Mouse (Mus musculus) cerebellum, adult 2 months (tissue): Measurements from ENCODE around the gene Npas3.

Experiments
- CTCF ChIP-seq: fragments of 200-500 bp; IDR thresholded peaks from 2 replicates; pipeline ENCODE4 v1.5.1; 2011; ENCODE audit warnings: low read depth, mild to moderate bottlenecking, control low read depth, low read length, moderate library complexity, borderline replicate concordance; ENCODE audit not compliant: insufficient read depth
- POLR2A ChIP-seq: fragments of 200-500 bp; IDR thresholded peaks from 2 replicates; pipeline ENCODE4 v1.6.1; 2011; ENCODE audit warnings: low read length, control low read depth, borderline replicate concordance; ENCODE audit not compliant: insufficient read depth

DNA sequence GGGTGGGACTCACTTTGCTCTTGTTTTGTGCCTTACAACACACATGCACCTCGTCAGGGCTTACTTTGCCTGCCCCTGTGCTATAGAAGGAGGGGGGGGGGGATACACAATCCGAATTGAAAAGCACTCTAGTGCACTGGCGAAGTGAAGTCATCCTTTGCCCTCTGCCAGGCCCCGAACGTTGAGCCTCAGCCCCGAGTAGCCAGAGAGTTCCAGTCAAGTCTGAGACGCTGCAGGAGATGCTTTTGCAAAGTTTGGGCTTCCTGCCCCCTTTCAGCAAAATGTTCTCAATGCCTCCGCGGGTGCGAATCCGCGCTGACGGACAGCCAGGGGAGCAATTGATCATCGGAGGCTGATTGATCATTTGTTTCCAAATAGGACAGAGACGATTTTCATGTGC lies 319 bp downstream of the Npas3 start:
- TF ChIP-seq POLR2A (no peak), CTCF (no peak)
